Comparison of ENCODE assay signal across 13 mouse cellular contexts in the genomic region with DNA sequence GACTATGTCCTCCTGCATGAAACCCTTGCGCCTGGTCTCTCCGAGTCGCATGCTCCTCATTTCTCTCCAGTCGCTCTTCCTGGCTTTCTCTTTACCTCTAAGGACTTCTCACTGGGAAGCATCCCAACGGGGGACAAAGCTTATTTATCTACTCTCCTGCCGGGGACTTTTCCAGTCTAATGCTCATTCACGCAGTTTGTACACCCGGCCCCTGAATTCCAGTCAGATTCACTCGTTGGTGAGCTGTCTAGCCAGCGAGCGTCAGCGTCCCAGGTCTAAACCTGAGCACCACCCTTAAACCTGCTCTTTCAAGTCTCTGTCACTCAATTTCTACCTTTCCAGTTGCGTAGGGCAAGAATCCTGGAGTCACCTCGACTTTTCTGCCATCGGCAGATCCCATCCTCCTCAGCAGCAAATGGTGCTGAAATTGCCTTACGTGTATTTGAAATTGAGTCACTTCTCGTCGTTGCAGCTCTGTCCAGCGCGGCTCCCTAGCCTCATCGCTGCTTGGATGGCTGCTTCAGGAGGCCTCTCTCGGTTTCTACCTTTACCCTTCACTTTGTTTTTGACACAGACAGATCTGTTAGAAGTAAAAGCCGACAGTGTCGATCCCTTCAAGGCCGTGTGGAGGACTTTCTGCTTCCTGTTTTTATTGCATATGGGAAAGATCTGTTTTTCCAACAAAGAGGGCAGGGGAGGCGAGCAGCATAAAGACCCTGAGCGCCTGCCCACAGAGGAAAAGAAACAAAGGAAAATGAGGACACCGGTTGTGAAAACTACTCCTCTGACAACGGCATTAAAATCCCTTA. TPM values are rescaled to one million over a fixed set of nuclear protein-coding genes. Genes with fewer than 3 reads are reported as not detected.
DNase-seq lines count a peak whose midpoint lies in the region; ATAC-seq and TF ChIP-seq lines count a peak whose summit lies in the region.
"Had no signal": no experiment of that assay in that cellular context is flagged by ENCODE, and none has a peak within 500 bp of the region (broad histone marks: within the 10 kb centered on the region; RNA-seq: fewer than 3 reads in every experiment).

No protein-coding gene starts in this region.

- peaks cover 79% of the 10 kb centered on the region for H3K79me2 ChIP-seq in CH12.LX (replicated peaks; ENCODE audit: control insufficient read depth, extremely low read depth, insufficient read depth, poor library complexity, severe bottlenecking)

- H3K9ac ChIP-seq in kidney, embryonic 14.5 days (ENCODE audit: low read depth, low read length), result no peak overlapping the region
- H3K9ac ChIP-seq in CH12.LX (ENCODE audit: insufficient read depth, low read depth), result peak overlapping the region; percentile 71
- H3K9ac ChIP-seq in liver, embryonic 16.5 days (ENCODE audit: low read depth, low read length), result no peak overlapping the region
- H3K9ac ChIP-seq: stomach, embryonic 15.5 days had no signal

- no peak for ATAC-seq in kidney, embryonic 14.5 days (ENCODE audit: low FRiP score, low TSS enrichment)
- ATAC-seq in liver, embryonic 16.5 days (ENCODE audit: low read depth), result no peak
- no peak for ATAC-seq in inflammation-experienced regulatory T-cells, adult 6 months
- ATAC-seq: Patski had no signal

- H3K4me1 ChIP-seq in kidney, embryonic 14.5 days (ENCODE audit: control insufficient read depth, insufficient read depth, low read length), result peaks cover 18% of the 10 kb centered on the region
- H3K4me1 ChIP-seq in CH12.LX (ENCODE audit: control insufficient read depth in 1 of 2, insufficient read depth in 2 of 2), result peaks cover 9 to 67% of the 10 kb centered on the region in 2 experiments; a peak in 3 of 4 replicates
- H3K4me1 ChIP-seq in liver, embryonic 16.5 days (ENCODE audit: control insufficient read depth, low read depth, low read length), result peaks cover 19% of the 10 kb centered on the region

- in situ Hi-C loops in CH12.LX (cut with MboI; ENCODE audit: low pct_ligation_motif_present, low pct_unique_long_range_greater_than_20kb, low sequenced_read_pairs), result no loop called here

- no peaks in the 10 kb centered on the region for H3K9me3 ChIP-seq in kidney, embryonic 14.5 days (ENCODE audit: control insufficient read depth, low read length)
- H3K9me3 ChIP-seq in CH12.LX (replicated peaks; ENCODE audit: low read length), result no peaks in the 10 kb centered on the region
- H3K9me3 ChIP-seq in liver, embryonic 16.5 days (replicated peaks; ENCODE audit: control insufficient read depth, low read length), result no peaks in the 10 kb centered on the region
- H3K9me3 ChIP-seq: stomach, embryonic 15.5 days had no signal

- peak; percentile 53 for DNase-seq in adrenal gland, postnatal 10 days
- DNase-seq in adrenal gland, adult 18-20 months (ENCODE audit: low spot score in 2 of 2), result no peak
- no peak for DNase-seq in kidney, postnatal 14 days
- DNase-seq in CH12.LX (ENCODE audit: extremely low read depth), result no peak
- no peak for DNase-seq in left cerebral cortex, adult 18-20 months (ENCODE audit: low spot score in 2 of 2)
- DNase-seq: gastrocnemius, postnatal 25 days; lung, postnatal 36 days had no signal

- peak overlapping the region; percentile 15 for H3K4me2 ChIP-seq in kidney, embryonic 14.5 days (replicated peaks; ENCODE audit: low read depth, low read length)
- peak overlapping the region; percentile 82 for H3K4me2 ChIP-seq in CH12.LX (ENCODE audit: insufficient read depth, low read depth, poor library complexity, severe bottlenecking)
- 0 out of 2 replicates have a peak overlapping the region, but pooled peaks have one; percentile 14 for H3K4me2 ChIP-seq in liver, embryonic 16.5 days (ENCODE audit: low read depth, low read length)
- H3K4me2 ChIP-seq: stomach, embryonic 15.5 days had no signal

- TF ChIP-seq CTCF in CH12.LX (conservative IDR thresholded peaks at IDR 0.05 in 1 of 2, IDR thresholded peaks at IDR 0.05 in 1 of 2; ENCODE audit: low read depth in 2 of 2, low read length in 2 of 2), result no peak

- no peak overlapping the region for H3K27ac ChIP-seq in kidney, embryonic 14.5 days (ENCODE audit: low read depth, low read length)
- H3K27ac ChIP-seq in CH12.LX (ENCODE audit: insufficient read depth, low read depth), result peak overlapping the region; percentile 95
- H3K27ac ChIP-seq in liver, embryonic 16.5 days (ENCODE audit: low read length), result no peak overlapping the region
- H3K27ac ChIP-seq: stomach, embryonic 15.5 days had no signal

- H3K4me3 ChIP-seq in kidney, embryonic 14.5 days (ENCODE audit: low read length), result no peak overlapping the region
- H3K4me3 ChIP-seq in CH12.LX (replicated peaks in 1 of 3; ENCODE audit: low read depth in 2 of 3, low read length in 2 of 3, poor library complexity in 1 of 3), result peak overlapping the region; percentile 49 to 57 (median 52)
- H3K4me3 ChIP-seq in liver, embryonic 16.5 days (ENCODE audit: low read depth, low read length), result no peak overlapping the region
- H3K4me3 ChIP-seq: erythroblast, embryonic 14.5 days; stomach, embryonic 15.5 days had no signal

- no peaks in the 10 kb centered on the region for H3K27me3 ChIP-seq in kidney, embryonic 14.5 days (ENCODE audit: control insufficient read depth, insufficient read depth, low read length)
- H3K27me3 ChIP-seq in CH12.LX (replicated peaks), result no peaks in the 10 kb centered on the region
- no peaks in the 10 kb centered on the region for H3K27me3 ChIP-seq in liver, embryonic 16.5 days (ENCODE audit: control insufficient read depth, insufficient read depth, low read depth, low read length)
- H3K27me3 ChIP-seq: Patski; stomach, embryonic 15.5 days had no signal

- dilution Hi-C loops in CH12.LX (cut with MboI; ENCODE audit: extremely low pct_ligation_motif_present, extremely low pct_unique_long_range_greater_than_20kb, low sequenced_read_pairs), result no loop called here

- no peak for TF ChIP-seq EP300 in CH12.LX (IDR thresholded peaks at IDR 0.05; ENCODE audit: low read length)

- no peaks in the 10 kb centered on the region for H3K36me3 ChIP-seq in kidney, embryonic 14.5 days (ENCODE audit: control insufficient read depth, insufficient read depth, low read length)
- peaks cover 0 to 19% of the 10 kb centered on the region in 2 experiments for H3K36me3 ChIP-seq in CH12.LX (replicated peaks in 1 of 2; ENCODE audit: control insufficient read depth in 1 of 2, insufficient read depth in 1 of 2, low read length in 1 of 2)
- H3K36me3 ChIP-seq in liver, embryonic 16.5 days (ENCODE audit: control insufficient read depth, insufficient read depth), result no peaks in the 10 kb centered on the region
- H3K36me3 ChIP-seq: stomach, embryonic 15.5 days had no signal

- no peak for TF ChIP-seq RAD21 in CH12.LX (IDR thresholded peaks at IDR 0.05; ENCODE audit: low read depth, low read length)

- peak; percentile 8; the same call in 1 of the 2 replicates for TF ChIP-seq POLR2A in CH12.LX (IDR thresholded peaks at IDR 0.05; ENCODE audit: low read depth, low read length)

- 35% methylated on average over 29 of the region's 29 CpGs for WGBS in kidney, embryonic 14.5 days
- WGBS in liver, embryonic 16.5 days (ENCODE audit: insufficient replicate concordance), result 59% methylated on average over 29 of the region's 29 CpGs

TF ChIP-seq in CH12.LX, 34 proteins besides CTCF, POLR2A, EP300 and RAD21:
- TF ChIP-seq SIN3A (IDR thresholded peaks at IDR 0.05; ENCODE audit: low read length), result peak; percentile 51; the same call in 1 of the 2 replicates
- 0 out of 2 replicates have a peak, but pooled peaks have one; percentile 9 for TF ChIP-seq IRF4 (IDR thresholded peaks at IDR 0.05; ENCODE audit: low read depth, low read length)
- TF ChIP-seq NRF1 (IDR thresholded peaks at IDR 0.05; ENCODE audit: low read depth, low read length), result no peak
- 0 out of 2 replicates have a peak, but pooled peaks have one; percentile 2 for TF ChIP-seq TBP (conservative IDR thresholded peaks at IDR 0.05; ENCODE audit: low read depth, low read length)

RNA-seq across cellular contexts. Expression of gene Lnx2, which starts 24.7 kb away (rescaled TPM):
- 10 to 100 TPM; 17.0 to 18.3 TPM for total RNA-seq in adrenal gland, postnatal 10 days (2021)
- total RNA-seq in adrenal gland, adult 18-20 months (2021), result 10 to 100 TPM; 10.2 to 11.5 TPM
- polyA plus RNA-seq in kidney, embryonic 14.5 days (2014; fragmentation: Nextera tagmentation; extraction: Ambion mirVana), result 10.8 and 14.4 TPM in 2 replicates
- total RNA-seq in CH12.LX (2012; rRNA removed) (25.6 and 30.1 TPM in 2 replicates), CH12.LX (2014; rRNA removed) (19.4 and 20.3 TPM in 2 replicates)
- polyA plus RNA-seq in CH12.LX (2012; ENCODE audit: insufficient read length, low read depth), result 18.8 and 22.9 TPM in 2 replicates
- polyA plus RNA-seq in liver, embryonic 16.5 days (2015; fragmentation: Nextera tagmentation; extraction: Ambion mirVana), result 4.6 and 5.7 TPM in 2 replicates
- polyA plus RNA-seq in inflammation-experienced regulatory T-cells, adult 6 months (2017; shearing (Covaris generic)), result 10 to 100 TPM; 21.4 to 30.5 (median 28.0) TPM
- 1 to 10 TPM; 4.9 to 5.0 TPM for total RNA-seq in left cerebral cortex, adult 18-20 months (2021)

RNA-seq across cellular contexts. Expression of gene Polr1d, which starts 25.1 kb away (rescaled TPM):
- total RNA-seq in adrenal gland, postnatal 10 days (2021), result 100 to 1,000 TPM; 145 to 159 TPM
- 100 to 1,000 TPM; 128 to 132 TPM for total RNA-seq in adrenal gland, adult 18-20 months (2021)
- polyA plus RNA-seq in kidney, embryonic 14.5 days (2014; fragmentation: Nextera tagmentation; extraction: Ambion mirVana), result 146 and 173 TPM in 2 replicates
- 293 and 334 TPM in 2 replicates for total RNA-seq in CH12.LX (2012; rRNA removed)
- total RNA-seq in CH12.LX (2014; rRNA removed), result 354 and 381 TPM in 2 replicates
- 300 and 322 TPM in 2 replicates for polyA plus RNA-seq in CH12.LX (2012; ENCODE audit: insufficient read length, low read depth)
- 54.4 and 56.9 TPM in 2 replicates for polyA plus RNA-seq in liver, embryonic 16.5 days (2015; fragmentation: Nextera tagmentation; extraction: Ambion mirVana)
- 100 to 1,000 TPM; 137 to 194 (median 168) TPM for polyA plus RNA-seq in inflammation-experienced regulatory T-cells, adult 6 months (2017; shearing (Covaris generic))
- total RNA-seq in left cerebral cortex, adult 18-20 months (2021), result 10 to 100 TPM; 69.7 to 73.5 TPM

Comparison
In these comparisons a context has a peak if more than half of its experiments do, and no peak if none do; other contexts are left out.
1. H3K4me2 ChIP-seq: peak in every context shown above with its lines; median percentile 82 in CH12.LX; 15 in kidney, embryonic 14.5 days; 14 in liver, embryonic 16.5 days.
2. H3K4me3 ChIP-seq: peak in CH12.LX (3 of 3); none in kidney, embryonic 14.5 days (single experiment) and liver, embryonic 16.5 days (single experiment).